Mouse (Mus musculus) midbrain, embryonic 14.5 days (tissue): ENCODE measurements around the gene Pop7. TPM values are rescaled to one million over a fixed set of nuclear protein-coding genes. Genes with fewer than 3 reads are reported as not detected.

Experiments
- ATAC-seq: fragments of 200-750 bp; cut with Nextera tagmentation; 2 replicates; pipeline ENCODE4 v1.8.0; 2017; ENCODE audit warnings: moderate number of reproducible peaks, moderate library complexity; ENCODE audit not compliant: low FRiP score, low TSS enrichment
- DNase-seq: peaks from one replicate; pipeline ENCODE4 v3.0.0-alpha.2; 2015
- H3K27ac ChIP-seq: fragments of 300-500 bp; sonication (generic); replicated peaks from 2 replicates; pipeline ENCODE4 v1.5.1; 2014; ENCODE audit warnings: mild to moderate bottlenecking, low read depth, low read length, moderate library complexity
- H3K27me3 ChIP-seq: fragments of 300-500 bp; sonication (generic); 2 replicates; pipeline ENCODE4 v1.6.1; 2014; ENCODE audit warnings: low read length, control low read depth, mixed read lengths; ENCODE audit not compliant: control insufficient read depth, insufficient read depth
- H3K36me3 ChIP-seq: fragments of 300-500 bp; sonication (generic); 2 replicates; pipeline ENCODE4 v1.6.1; 2014; ENCODE audit warnings: low read length, control low read depth; ENCODE audit not compliant: control insufficient read depth, insufficient read depth
- H3K4me1 ChIP-seq: fragments of 300-500 bp; sonication (generic); 2 replicates; pipeline ENCODE4 v1.6.1; 2014; ENCODE audit warnings: mild to moderate bottlenecking, antibody characterized with exemption, low read length, control low read depth; ENCODE audit not compliant: control insufficient read depth, insufficient read depth
- H3K4me2 ChIP-seq: fragments of 300-500 bp; sonication (generic); 2 replicates; pipeline ENCODE4 v1.6.1; 2014; ENCODE audit warnings: mild to moderate bottlenecking, low read length, moderate library complexity
- H3K4me3 ChIP-seq: fragments of 300-500 bp; sonication (generic); replicated peaks from 2 replicates; pipeline ENCODE4 v1.5.1; 2014; ENCODE audit warnings: low read depth, low read length
- H3K9ac ChIP-seq: fragments of 300-500 bp; sonication (generic); replicated peaks from 2 replicates; pipeline ENCODE4 v1.6.1; 2014; ENCODE audit warnings: mild to moderate bottlenecking, low read length, moderate library complexity
- H3K9me3 ChIP-seq: fragments of 300-500 bp; sonication (generic); 2 replicates; pipeline ENCODE4 v1.6.1; 2016; ENCODE audit warnings: low read length, control low read depth, mixed read lengths; ENCODE audit not compliant: control insufficient read depth
- WGBS: fragments of 180-500 bp; shearing (Covaris S2); extraction: QIAGEN DNeasy Blood & Tissue Kit; methylation state at CpG from one replicate; pipeline ENCODE4 v1.1.7; 2014; 5-methylcytosine and 5-hydroxymethylcytosine counted together
- microRNA-seq: library from miRNA; unstranded; fragments of <30 nt; microRNA quantifications from one replicate; pipeline ENCODE4, GENCODE M21; 2016
- polyA plus RNA-seq: library from polyadenylated mRNA; unstranded; fragments of >200 nt; fragmentation: Nextera tagmentation; extraction: Ambion mirVana; gene quantifications from 2 replicates; pipeline ENCODE4 v1.2.1, GENCODE M21; 2014

Gene Pop7
- polyA plus RNA-seq, 1 experiment from 2014 or later: 83.7 TPM

- H3K27me3 ChIP-seq: no peaks in the 10 kb centered on the region
- H3K27ac ChIP-seq: no peak overlapping the region
- no peaks in the 10 kb centered on the region for H3K36me3 ChIP-seq
- ATAC-seq: no peak
- H3K9ac ChIP-seq: no peak overlapping the region
- WGBS: 93% methylated on average over 6 of the region's 6 CpGs
- no peak overlapping the region for H3K4me2 ChIP-seq
- H3K4me3 ChIP-seq: no peak overlapping the region
- DNase-seq: no peak
- H3K4me1 ChIP-seq: no peaks in the 10 kb centered on the region
- H3K9me3 ChIP-seq: no peaks in the 10 kb centered on the region
These were observed 35.4 kb downstream of the Pop7 start for GRCm38 (mm10) chr5:137466946-137467345.

DNA sequence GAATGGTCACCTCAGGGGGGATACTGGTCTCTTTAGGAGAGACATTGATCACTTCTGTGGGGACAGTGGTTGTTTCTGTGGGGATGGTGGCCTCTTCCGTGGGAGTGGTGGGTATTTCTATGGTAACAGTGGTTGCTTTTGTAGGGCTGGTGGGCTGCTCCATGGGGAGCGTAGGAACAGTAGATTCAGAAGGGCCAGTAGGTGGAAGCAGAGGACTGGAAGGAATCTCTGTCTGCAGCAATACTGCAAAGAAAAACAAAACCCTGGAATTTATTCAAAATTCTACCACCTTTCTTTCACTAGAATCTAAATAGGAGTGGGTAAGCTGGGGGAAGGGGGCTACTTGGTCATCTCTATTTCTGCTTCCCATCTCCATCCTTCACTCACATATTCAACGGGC is 37.3 kb downstream of the Pop7 start:
- Histone ChIP-seq H3K4me3 (no peak overlapping the region), H3K4me2 (no peak overlapping the region), H3K27ac (no peak overlapping the region), H3K27me3 (no peaks in the 10 kb centered on the region), H3K4me1 (no peaks in the 10 kb centered on the region), H3K9me3 (no peaks in the 10 kb centered on the region), H3K9ac (no peak overlapping the region), H3K36me3 (no peaks in the 10 kb centered on the region)
- WGBS: 45% methylated on average over 3 of the region's 3 CpGs
- ATAC-seq (no peak), DNase-seq (peak; percentile 29)

DNA sequence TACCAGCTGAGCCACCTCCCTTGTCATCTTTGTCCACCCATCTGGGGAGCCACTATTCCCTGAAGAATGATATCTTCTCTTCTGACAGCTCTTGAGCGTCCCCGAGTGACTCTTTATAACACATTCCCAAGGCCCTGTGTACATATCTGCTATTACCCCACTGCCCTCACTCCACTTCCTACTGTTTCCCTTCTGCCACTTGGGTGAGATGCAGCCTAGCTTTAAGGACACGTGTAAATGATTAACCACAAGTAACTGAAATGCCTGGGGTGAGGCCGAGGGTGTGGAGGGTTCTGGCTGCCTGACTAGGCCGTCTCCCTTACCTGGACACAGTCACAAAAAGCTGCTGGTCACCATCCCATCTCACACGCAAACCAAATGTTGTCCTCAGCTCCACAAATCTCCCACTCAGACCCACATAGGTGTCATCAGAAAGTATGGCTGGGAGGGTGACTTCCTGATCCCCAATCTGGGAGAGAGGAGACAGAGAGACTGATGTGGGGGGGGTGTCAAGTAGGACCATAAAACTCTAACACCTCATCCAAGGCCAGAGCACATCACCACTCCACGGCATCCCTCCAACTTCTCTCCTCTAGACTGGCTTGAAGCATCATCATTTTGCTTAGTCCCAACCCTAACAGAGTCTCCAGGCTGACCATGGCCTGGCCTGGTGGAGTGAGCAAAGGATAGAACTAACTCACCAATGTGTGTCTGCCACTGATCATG is 46.3 kb downstream of the Pop7 start:
- no peaks in the 10 kb centered on the region for H3K36me3 ChIP-seq
- DNase-seq (no peak), ATAC-seq (no peak)
- H3K4me1 ChIP-seq: no peaks in the 10 kb centered on the region
- no peak overlapping the region for H3K4me2 ChIP-seq
- H3K27me3 ChIP-seq: no peaks in the 10 kb centered on the region
- H3K9ac ChIP-seq: no peak overlapping the region
- H3K27ac ChIP-seq: no peak overlapping the region
- no peaks in the 10 kb centered on the region for H3K9me3 ChIP-seq
- H3K4me3 ChIP-seq: no peak overlapping the region
- 74% methylated on average over 7 of the region's 7 CpGs for WGBS

GRCm38 (mm10) chr5:137455206-137455605 is 47.1 kb downstream of the Pop7 start:
- 78% methylated on average over 6 of the region's 6 CpGs for WGBS
- Histone ChIP-seq H3K9me3 (no peaks in the 10 kb centered on the region), H3K9ac (no peak overlapping the region), H3K36me3 (no peaks in the 10 kb centered on the region), H3K27ac (no peak overlapping the region), H3K4me3 (no peak overlapping the region), H3K4me1 (no peaks in the 10 kb centered on the region), H3K27me3 (no peaks in the 10 kb centered on the region), H3K4me2 (no peak overlapping the region)
- no peak for DNase-seq
- ATAC-seq: no peak

Small RNA genes lying within 50 kb of the gene (microRNA-seq; reads per million reads assigned to microRNA genes)
- gene Mir6418: 2.6 reads per million, percentile 18 among the genes with 10 or more reads in this experiment

Other genes starting within 250 kb of the Pop7 start
- gene Ache, start 215.0 kb downstream of the Pop7 start, polyA plus RNA-seq: 22.2 and 35.7 TPM in 2 replicates
- gene Ufsp1, start 207.9 kb downstream of the Pop7 start, polyA plus RNA-seq: 13.7 and 18.3 TPM in 2 replicates
- gene Srrt, start 194.8 kb downstream of the Pop7 start, polyA plus RNA-seq: 82.0 and 95.9 TPM in 2 replicates
- gene Trip6, start 188.1 kb downstream of the Pop7 start, polyA plus RNA-seq: 12.0 and 12.9 TPM in 2 replicates
- 17.1 and 18.6 TPM in 2 replicates for gene Slc12a9, start 168.9 kb downstream of the Pop7 start, polyA plus RNA-seq
- gene Ephb4, start 152.4 kb downstream of the Pop7 start, polyA plus RNA-seq: 3.4 and 8.5 TPM in 2 replicates
- 0.11 and 0.12 TPM in 2 replicates for gene Zan, start 25.5 kb downstream of the Pop7 start, polyA plus RNA-seq
- 17.0 and 23.5 TPM in 2 replicates for gene Gigyf1, start 16.0 kb upstream of the Pop7 start, polyA plus RNA-seq
- not detected in 2 replicates for gene Epo, start 30.7 kb upstream of the Pop7 start, polyA plus RNA-seq
- 633 and 757 TPM in 2 replicates for gene Gnb2, start 31.0 kb upstream of the Pop7 start, polyA plus RNA-seq
- gene Actl6b, start 51.0 kb upstream of the Pop7 start, polyA plus RNA-seq: 234 and 291 TPM in 2 replicates
- 4.0 and 5.6 TPM in 2 replicates for gene Tfr2, start 67.3 kb upstream of the Pop7 start, polyA plus RNA-seq
- 67.2 and 83.9 TPM in 2 replicates for gene Mospd3, start 98.5 kb upstream of the Pop7 start, polyA plus RNA-seq
- 3.0 and 11.7 TPM in 2 replicates for gene Pcolce, start 111.3 kb upstream of the Pop7 start, polyA plus RNA-seq
- gene Fbxo24, start 126.5 kb upstream of the Pop7 start, polyA plus RNA-seq: 0.09 and 0.18 TPM in 2 replicates
- gene Lrch4, start 126.6 kb upstream of the Pop7 start, polyA plus RNA-seq: 18.1 and 21.9 TPM in 2 replicates
- 4.4 and 6.0 TPM in 2 replicates for gene Gm20605, start 126.7 kb upstream of the Pop7 start, polyA plus RNA-seq
- 4.1 and 5.6 TPM in 2 replicates for gene Sap25, start 138.8 kb upstream of the Pop7 start, polyA plus RNA-seq
- not detected in 2 replicates for gene Irs3, start 143.2 kb upstream of the Pop7 start, polyA plus RNA-seq
- 10.3 and 12.8 TPM in 2 replicates for gene Agfg2, start 182.2 kb upstream of the Pop7 start, polyA plus RNA-seq
- 16.2 and 28.8 TPM in 2 replicates for gene Nyap1, start 239.1 kb upstream of the Pop7 start, polyA plus RNA-seq
- 42.1 and 47.0 TPM in 2 replicates for gene Tsc22d4, start 243.2 kb upstream of the Pop7 start, polyA plus RNA-seq